Mouse (Mus musculus): ENCODE results near the gene Bglap2.
A peak's percentile ranks its signal among the peaks of the same experiment; 100 is the strongest.

Gene Bglap2

GRCm38 (mm10) chr3:88337367-88338020 is 41.0 kb downstream of the Bglap2 start:
- DNase-seq = no peak

GRCm38 (mm10) chr3:88336058-88337013 is 42.2 kb downstream of the Bglap2 start, which contains the start of the genes Tmem79 and Smg5:
Gene Tmem79 (minus strand): TSS chr3:88336148.
Gene Smg5 (plus strand): TSS chr3:88336260.
- DNase-seq = peak; percentile 94

- peak in 1 of 2 experiments; percentile 25 for DNase-seq
Observed at GRCm38 (mm10) chr3:88335436-88336053, 43.0 kb downstream of the Bglap2 start.

GRCm38 (mm10) chr3:88334902-88335435 is 43.5 kb downstream of the Bglap2 start:
- DNase-seq = no peak

GRCm38 (mm10) chr3:88334029-88334658 is 44.4 kb downstream of the Bglap2 start:
- no peak for DNase-seq

- peak; percentile 33 to 44 for DNase-seq
Observed at GRCm38 (mm10) chr3:88331282-88331681, 47.2 kb downstream of the Bglap2 start.

GRCm38 (mm10) chr3:88328956-88329355 is 49.5 kb downstream of the Bglap2 start:
- no peak for DNase-seq

Data from cerebellum, postnatal 36 days (tissue).